Mouse (Mus musculus) inflammation-experienced regulatory T-cells, adult 6 months (primary cell): ENCODE results near the gene Lrsam1. TPM values are rescaled to one million over a fixed set of nuclear protein-coding genes. Genes with fewer than 3 reads are reported as not detected.

Experiments
- ATAC-seq: one replicate; pipeline ENCODE4 v1.8.0; 2017
- polyA plus RNA-seq, 3 experiments: library from polyadenylated mRNA; unstranded; fragments of 100-300 nt; shearing (Covaris generic); gene quantifications; one replicate each; pipeline ENCODE4 v1.2.1; 2017

Gene Lrsam1
- polyA plus RNA-seq, 3 experiments from 2014 or later, result 4.2 to 7.3 (median 7.3) TPM

- no peak for ATAC-seq
Observed at GRCm38 (mm10) chr2:32926330-32927075, 34.9 kb downstream of the Lrsam1 start.

GRCm38 (mm10) chr2:32924306-32924844 lies 37.0 kb downstream of the Lrsam1 start:
- no peak for ATAC-seq

- no peak for ATAC-seq
Observed at GRCm38 (mm10) chr2:32923551-32924250, 37.7 kb downstream of the Lrsam1 start.

GRCm38 (mm10) chr2:32922564-32922963 lies 38.9 kb downstream of the Lrsam1 start:
- no peak for ATAC-seq

GRCm38 (mm10) chr2:32921801-32922380 lies 39.5 kb downstream of the Lrsam1 start:
- ATAC-seq, result no peak

- ATAC-seq, result no peak
Observed at GRCm38 (mm10) chr2:32921235-32921634, 40.2 kb downstream of the Lrsam1 start.

- no peak for ATAC-seq
Observed at GRCm38 (mm10) chr2:32918391-32918790, 43.0 kb downstream of the Lrsam1 start.

- ATAC-seq, result peak; percentile 90
Observed at GRCm38 (mm10) chr2:32917526-32917925, 43.9 kb downstream of the Lrsam1 start.

GRCm38 (mm10) chr2:32914896-32915295 lies 46.5 kb downstream of the Lrsam1 start:
- ATAC-seq, result no peak

GRCm38 (mm10) chr2:32914362-32914761 lies 47.1 kb downstream of the Lrsam1 start:
- ATAC-seq, result no peak

GRCm38 (mm10) chr2:32912210-32912804 lies 49.1 kb downstream of the Lrsam1 start:
- ATAC-seq, result peak; percentile 74

- no peak for ATAC-seq
Observed at GRCm38 (mm10) chr2:32911639-32912182, 49.7 kb downstream of the Lrsam1 start.

GRCm38 (mm10) chr2:32908796-32909195 lies 52.6 kb downstream of the Lrsam1 start:
- no peak for ATAC-seq

- ATAC-seq, result no peak
Observed at GRCm38 (mm10) chr2:32908272-32908671, 53.1 kb downstream of the Lrsam1 start.

- no peak for ATAC-seq
Observed at GRCm38 (mm10) chr2:32907442-32907841, 54.0 kb downstream of the Lrsam1 start.

GRCm38 (mm10) chr2:32905297-32905696 lies 56.1 kb downstream of the Lrsam1 start:
- ATAC-seq, result no peak

- ATAC-seq, result no peak
Observed at GRCm38 (mm10) chr2:32904637-32905036, 56.8 kb downstream of the Lrsam1 start.

- ATAC-seq, result no peak
Observed at GRCm38 (mm10) chr2:32903470-32903869, 57.9 kb downstream of the Lrsam1 start.

GRCm38 (mm10) chr2:32902126-32902525 lies 59.3 kb downstream of the Lrsam1 start:
- ATAC-seq, result no peak

- ATAC-seq, result no peak
Observed at GRCm38 (mm10) chr2:32898983-32899382, 62.4 kb downstream of the Lrsam1 start.

GRCm38 (mm10) chr2:32896507-32897147 lies 64.8 kb downstream of the Lrsam1 start:
- ATAC-seq, result no peak

- ATAC-seq, result no peak
Observed at GRCm38 (mm10) chr2:32895606-32896106, 65.8 kb downstream of the Lrsam1 start.
